Mouse (Mus musculus) CH12.LX (cell line): ENCODE results near the gene Cipc. TPM values are rescaled to one million over a fixed set of nuclear protein-coding genes. Genes with fewer than 3 reads are reported as not detected.
A peak's percentile ranks its signal among the peaks of the same experiment; 100 is the strongest.

ENCODE experiments used
- DNase-seq: peaks from one replicate; pipeline ENCODE4 v3.0.0-alpha.2; 2013; ENCODE audit errors: extremely low read depth
- H3K27ac ChIP-seq: 2 replicates; pipeline ENCODE4 v1.5.1; 2012; ENCODE audit warnings: low read depth, mild to moderate bottlenecking, control low read depth, moderate library complexity; ENCODE audit not compliant: insufficient read depth
- H3K27me3 ChIP-seq: replicated peaks from 2 replicates; pipeline ENCODE3; 2012; ENCODE audit warnings: inconsistent platforms
- H3K36me3 ChIP-seq, 2 experiments: replicated peaks in 1 of 2; 2 replicates each; pipeline versions ENCODE3 to v1.6.1; 2012; ENCODE audit warnings: inconsistent platforms in 1 of 2, low read length in 1 of 2, mild to moderate bottlenecking in 1 of 2, mixed read lengths in 1 of 2, moderate library complexity in 1 of 2; ENCODE audit not compliant: control insufficient read depth in 1 of 2, insufficient read depth in 1 of 2
- H3K4me1 ChIP-seq, 2 experiments: 2 replicates each; pipeline ENCODE4 v1.6.1; 2012; ENCODE audit warnings: inconsistent platforms in 1 of 2, moderate library complexity in 1 of 2; ENCODE audit not compliant: insufficient read depth in 2 of 2, control insufficient read depth in 1 of 2
- H3K4me2 ChIP-seq: 2 replicates; pipeline ENCODE4 v1.6.1; 2012; ENCODE audit warnings: low read depth, mild to moderate bottlenecking, control low read depth; ENCODE audit not compliant: poor library complexity, insufficient read depth, severe bottlenecking
- H3K4me3 ChIP-seq, 3 experiments: fragments of 150-350 bp in 1 of 3; sonication (generic) in 1 of 3; replicated peaks in 1 of 3; 2 replicates each; pipeline versions ENCODE3 to v1.5.1; 2011 to 2012; ENCODE audit warnings: low read depth in 2 of 3, low read length in 2 of 3, mild to moderate bottlenecking in 2 of 3, moderate library complexity in 2 of 3, control low read depth in 1 of 3, improper control_type of control experiment in 1 of 3, inconsistent platforms in 1 of 3, mixed read lengths in 1 of 3; ENCODE audit not compliant: poor library complexity in 1 of 3
- H3K79me2 ChIP-seq: replicated peaks from 2 replicates; pipeline ENCODE4 v1.6.1; 2012; ENCODE audit warnings: mild to moderate bottlenecking, moderate library complexity; ENCODE audit not compliant: control insufficient read depth, poor library complexity, insufficient read depth, severe bottlenecking; ENCODE audit errors: extremely low read depth
- H3K9ac ChIP-seq: 2 replicates; pipeline ENCODE4 v1.6.1; 2012; ENCODE audit warnings: low read depth, mild to moderate bottlenecking, control low read depth, moderate library complexity; ENCODE audit not compliant: insufficient read depth
- H3K9me3 ChIP-seq: replicated peaks from 2 replicates; pipeline ENCODE3; 2012; ENCODE audit warnings: low read length, inconsistent platforms, mixed read lengths
- BHLHE40 ChIP-seq: IDR thresholded peaks from 2 replicates; pipeline ENCODE4 v1.6.1; 2011; ENCODE audit warnings: mild to moderate bottlenecking, low read depth, low read length, improper control_type of control experiment
- CHD2 ChIP-seq: IDR thresholded peaks from 2 replicates; pipeline ENCODE4 v1.6.1; 2011; ENCODE audit warnings: low read length, improper control_type of control experiment
- CTCF ChIP-seq, 2 experiments: IDR thresholded peaks in 1 of 2; conservative IDR thresholded peaks in 1 of 2; 2 replicates each; pipeline ENCODE4 v1.5.1; 2011 to 2012; ENCODE audit warnings: low read depth in 2 of 2, low read length in 2 of 2, improper control_type of control experiment in 1 of 2, inconsistent platforms in 1 of 2, mild to moderate bottlenecking in 1 of 2, moderate library complexity in 1 of 2
- E2F4 ChIP-seq: IDR thresholded peaks from 2 replicates; pipeline ENCODE4 v1.6.1; 2011; ENCODE audit warnings: low read depth, low read length, improper control_type of control experiment; ENCODE audit not compliant: insufficient replicate concordance
- ELF1 ChIP-seq: IDR thresholded peaks from 2 replicates; pipeline ENCODE4 v1.6.1; 2014; ENCODE audit warnings: low read depth, mild to moderate bottlenecking, inconsistent platforms, low read length, improper control_type of control experiment
- EP300 ChIP-seq: IDR thresholded peaks from 2 replicates; pipeline ENCODE4 v1.6.1; 2011; ENCODE audit warnings: low read length, improper control_type of control experiment
- GABPA ChIP-seq: IDR thresholded peaks from 2 replicates; pipeline ENCODE4 v1.6.1; 2012; ENCODE audit warnings: low read depth, low read length, improper control_type of control experiment, inconsistent platforms; ENCODE audit not compliant: insufficient replicate concordance
- HCFC1 ChIP-seq: IDR thresholded peaks from 2 replicates; pipeline ENCODE4 v1.6.1; 2012; ENCODE audit warnings: low read depth, mild to moderate bottlenecking, inconsistent platforms, low read length, improper control_type of control experiment
- IRF4 ChIP-seq: IDR thresholded peaks from 2 replicates; pipeline ENCODE4 v1.6.1; 2014; ENCODE audit warnings: low read depth, mild to moderate bottlenecking, inconsistent platforms, low read length, improper control_type of control experiment
- JUN ChIP-seq: IDR thresholded peaks from 2 replicates; pipeline ENCODE4 v1.6.1; 2011; ENCODE audit warnings: low read depth, mild to moderate bottlenecking, low read length, improper control_type of control experiment, moderate library complexity; ENCODE audit not compliant: insufficient read depth
- MAFK ChIP-seq: IDR thresholded peaks from 2 replicates; pipeline ENCODE4 v1.6.1; 2011; ENCODE audit warnings: low read length, improper control_type of control experiment; ENCODE audit not compliant: insufficient replicate concordance
- MAZ ChIP-seq: IDR thresholded peaks from 2 replicates; pipeline ENCODE4 v1.6.1; 2012; ENCODE audit warnings: low read depth, mild to moderate bottlenecking, inconsistent platforms, low read length, improper control_type of control experiment, moderate library complexity
- MEF2A ChIP-seq: IDR thresholded peaks from 2 replicates; pipeline ENCODE4 v1.6.1; 2014; ENCODE audit warnings: low read depth, mild to moderate bottlenecking, inconsistent platforms, low read length, improper control_type of control experiment, borderline replicate concordance
- MXI1 ChIP-seq: IDR thresholded peaks from 2 replicates; pipeline ENCODE4 v1.6.1; 2011; ENCODE audit warnings: mild to moderate bottlenecking, low read depth, low read length, improper control_type of control experiment
- MYC ChIP-seq: IDR thresholded peaks from 2 replicates; pipeline ENCODE4 v1.6.1; 2011; ENCODE audit warnings: low read depth, mild to moderate bottlenecking, improper control_type of control experiment, low read length
- NELFE ChIP-seq: IDR thresholded peaks from 2 replicates; pipeline ENCODE4 v1.6.1; 2011; ENCODE audit warnings: low read depth, low read length, improper control_type of control experiment
- NRF1 ChIP-seq: IDR thresholded peaks from 2 replicates; pipeline ENCODE4 v1.6.1; 2014; ENCODE audit warnings: low read depth, mild to moderate bottlenecking, inconsistent platforms, low read length, improper control_type of control experiment, moderate library complexity
- RAD21 ChIP-seq: IDR thresholded peaks from 2 replicates; pipeline ENCODE4 v1.6.1; 2011; ENCODE audit warnings: low read depth, mild to moderate bottlenecking, low read length, improper control_type of control experiment, moderate library complexity
- RCOR1 ChIP-seq: conservative IDR thresholded peaks from 2 replicates; pipeline ENCODE4 v1.6.1; 2012; ENCODE audit warnings: low read depth, mild to moderate bottlenecking, inconsistent platforms, low read length, improper control_type of control experiment
- SIN3A ChIP-seq: IDR thresholded peaks from 2 replicates; pipeline ENCODE4 v1.6.1; 2012; ENCODE audit warnings: low read length, improper control_type of control experiment, inconsistent platforms
- SMC3 ChIP-seq: IDR thresholded peaks from 2 replicates; pipeline ENCODE4 v1.6.1; 2011; ENCODE audit warnings: low read depth, low read length, improper control_type of control experiment
- TCF12 ChIP-seq: IDR thresholded peaks from 2 replicates; pipeline ENCODE4 v1.6.1; 2014; ENCODE audit warnings: low read depth, mild to moderate bottlenecking, inconsistent platforms, low read length, improper control_type of control experiment
- USF1 ChIP-seq: IDR thresholded peaks from 2 replicates; pipeline ENCODE4 v1.6.1; 2014; ENCODE audit warnings: low read depth, mild to moderate bottlenecking, inconsistent platforms, low read length, improper control_type of control experiment
- ZC3H11A ChIP-seq: IDR thresholded peaks from 2 replicates; pipeline ENCODE4 v1.6.1; 2012; ENCODE audit warnings: low read depth, mild to moderate bottlenecking, inconsistent platforms, low read length, improper control_type of control experiment
- ZKSCAN1 ChIP-seq: IDR thresholded peaks from 2 replicates; pipeline ENCODE4 v1.6.1; 2012; ENCODE audit warnings: low read depth, inconsistent platforms, low read length, improper control_type of control experiment, borderline replicate concordance
- ZNF384 ChIP-seq: IDR thresholded peaks from 2 replicates; pipeline ENCODE4 v1.6.1; 2012; ENCODE audit warnings: low read depth, low read length, improper control_type of control experiment, inconsistent platforms
- dilution Hi-C: fragments of 300-500 bp; cut with MboI; formaldehyde crosslinking; loops from 2 replicates; pipeline ENCODE4 v1.14.3; 2020; ENCODE audit warnings: low sequenced_read_pairs; ENCODE audit not compliant: extremely low pct_unique_long_range_greater_than_20kb, extremely low pct_ligation_motif_present
- in situ Hi-C: fragments of 300-500 bp; cut with MboI; formaldehyde crosslinking; loops from 3 replicates; pipeline ENCODE4 v1.14.3; 2019; ENCODE audit warnings: low sequenced_read_pairs, low pct_ligation_motif_present, low pct_unique_long_range_greater_than_20kb, mixed read lengths
- polyA plus RNA-seq: library from polyadenylated mRNA; unstranded; fragments of >175 nt; gene quantifications from 2 replicates; pipeline ENCODE4 v1.2.1, GENCODE M21; 2012; ENCODE audit warnings: low read depth; ENCODE audit not compliant: insufficient read length
- total RNA-seq, 2 experiments: library from RNA; depleted of rRNA; stranded (reverse); fragments of 300-350 nt in 1 of 2; fragments of >200 nt in 1 of 2; gene quantifications; 2 replicates each; pipeline ENCODE4 v1.2.3; 2012 to 2014

The Cipc gene
- total and polyA plus RNA-seq, 3 experiments, result 15.7 to 20.5 (median 18.7) TPM

- TF ChIP-seq ZKSCAN1 (no peak), CTCF (conservative IDR thresholded peaks at IDR 0.05 in 1 of 2, IDR thresholded peaks at IDR 0.05 in 1 of 2; ENCODE audit: low read depth in 2 of 2, low read length in 2 of 2) (peak; percentile 39 to 98; a peak in 3 of 4 replicates), SIN3A (no peak), USF1 (no peak), RAD21 (peak; percentile 92), TCF12 (0 out of 2 replicates have a peak, but pooled peaks have one; percentile 32), HCFC1 (0 out of 2 replicates have a peak, but pooled peaks have one; percentile 23), MXI1 (peak; percentile 43; the same call in 1 of the 2 replicates), IRF4 (peak; percentile 58), ELF1 (0 out of 2 replicates have a peak, but pooled peaks have one; percentile 22), NELFE (no peak; the same call in 1 of the 2 replicates), MEF2A (peak; percentile 50; the same call in 1 of the 2 replicates), NRF1 (0 out of 2 replicates have a peak, but pooled peaks have one; percentile 26), SMC3 (peak; percentile 97), CHD2 (peak; percentile 61), MAZ (peak; percentile 81; the same call in 1 of the 2 replicates), ZC3H11A (peak; percentile 93)
- TF ChIP-seq, all 38 proteins: peak for 13
- H3K79me2 ChIP-seq, result no peaks in the 10 kb centered on the region
- H3K9me3 ChIP-seq, result no peaks in the 10 kb centered on the region
- H3K27me3 ChIP-seq, result no peaks in the 10 kb centered on the region
- no peak overlapping the region for H3K4me2 ChIP-seq
- no peak overlapping the region for H3K27ac ChIP-seq
- dilution Hi-C loops (no loop called here), in situ Hi-C loops (loop anchor here (5.0 kb wide), 1 partner anchor 109 kb away; no protein-coding TSS in a partner anchor)
- no peak overlapping the region for H3K4me3 ChIP-seq
- H3K4me1 ChIP-seq, result peaks cover 7 to 21% of the 10 kb centered on the region in 2 experiments
- H3K9ac ChIP-seq, result no peak overlapping the region; the same call in 1 of the 2 replicates
- peaks cover 0 to 9% of the 10 kb centered on the region in 2 experiments for H3K36me3 ChIP-seq
- DNase-seq, result peak; percentile 90
Observed at GRCm38 (mm10) chr12:86906395-86906794, 40.4 kb upstream of the Cipc start.

- H3K4me2 ChIP-seq, result no peak overlapping the region
- H3K4me3 ChIP-seq, result no peak overlapping the region
- dilution Hi-C loops, result no loop called here
- H3K36me3 ChIP-seq, result no peaks in the 10 kb centered on the region
- no peak for TF ChIP-seq BHLHE40
- TF ChIP-seq USF1, result no peak
- TF ChIP-seq RCOR1, result no peak
- no peak for TF ChIP-seq RAD21
- TF ChIP-seq SIN3A, result no peak
- TF ChIP-seq ELF1, result no peak
- TF ChIP-seq MEF2A, result no peak
- no peak for TF ChIP-seq TCF12
- TF ChIP-seq ZKSCAN1, result no peak
- no peak for TF ChIP-seq MAFK
- no peak for TF ChIP-seq ZC3H11A
- no peak for TF ChIP-seq E2F4
- TF ChIP-seq ZNF384, result no peak
- no peak for TF ChIP-seq MXI1
- TF ChIP-seq MYC, result no peak
- TF ChIP-seq EP300, result no peak
- TF ChIP-seq JUN, result no peak
- no peak for TF ChIP-seq GABPA
- TF ChIP-seq, all 38 proteins: peak for 0
- DNase-seq, result no peak
- H3K27ac ChIP-seq, result no peak overlapping the region
- no peaks in the 10 kb centered on the region for H3K27me3 ChIP-seq
- H3K9me3 ChIP-seq, result no peaks in the 10 kb centered on the region
- in situ Hi-C loops, result no loop called here
- no peak overlapping the region for H3K9ac ChIP-seq
- no peaks in the 10 kb centered on the region for H3K79me2 ChIP-seq
- peaks cover 3 to 17% of the 10 kb centered on the region in 2 experiments for H3K4me1 ChIP-seq
Observed at GRCm38 (mm10) chr12:86911482-86911931, 35.3 kb upstream of the Cipc start.
